Mouse (Mus musculus) bone marrow, adult 2 months (tissue): ENCODE data around the gene Zyx. TPM values are rescaled to one million over a fixed set of nuclear protein-coding genes. Genes with fewer than 3 reads are reported as not detected.

Source experiments
- H3K27ac ChIP-seq: fragments of 200-500 bp; 2 replicates; pipeline ENCODE4 v1.5.1; 2012; ENCODE audit warnings: low read depth, mild to moderate bottlenecking, control low read depth, inconsistent platforms, low read length; ENCODE audit not compliant: control insufficient read depth, poor library complexity, insufficient read depth
- H3K4me1 ChIP-seq: fragments of 200-500 bp; 2 replicates; pipeline ENCODE4 v1.6.1; 2011; ENCODE audit warnings: low read length; ENCODE audit not compliant: control insufficient read depth, insufficient read depth
- H3K4me3 ChIP-seq: fragments of 200-500 bp; replicated peaks from 2 replicates; pipeline ENCODE3; 2011; ENCODE audit warnings: mild to moderate bottlenecking, low read depth, low read length, control low read depth; ENCODE audit not compliant: control insufficient read depth
- CTCF ChIP-seq: fragments of 200-500 bp; IDR thresholded peaks from 2 replicates; pipeline ENCODE4 v1.5.1; 2011; ENCODE audit warnings: low read length, control low read depth; ENCODE audit not compliant: control insufficient read depth, insufficient read depth
- POLR2A ChIP-seq: fragments of 200-500 bp; IDR thresholded peaks from 2 replicates; pipeline ENCODE4 v1.6.1; 2011; ENCODE audit warnings: low read depth, mild to moderate bottlenecking, control low read depth, low read length, borderline replicate concordance; ENCODE audit not compliant: control insufficient read depth
- WGBS: fragments of 180-500 bp; shearing (Covaris S2); methylation state at CpG from one replicate; pipeline ENCODE4 v1.1.7; 2018; 5-methylcytosine and 5-hydroxymethylcytosine counted together
- polyA plus RNA-seq: library from polyadenylated mRNA; stranded (reverse); fragments of >200 nt; gene quantifications from 2 replicates; pipeline ENCODE4 v1.2.4, GENCODE M21; 2011; ENCODE audit warnings: low replicate concordance; ENCODE audit not compliant: missing spikeins, insufficient read depth, insufficient read length

Zyx gene
- polyA plus RNA-seq, 1 experiment = 169 TPM

DNA sequence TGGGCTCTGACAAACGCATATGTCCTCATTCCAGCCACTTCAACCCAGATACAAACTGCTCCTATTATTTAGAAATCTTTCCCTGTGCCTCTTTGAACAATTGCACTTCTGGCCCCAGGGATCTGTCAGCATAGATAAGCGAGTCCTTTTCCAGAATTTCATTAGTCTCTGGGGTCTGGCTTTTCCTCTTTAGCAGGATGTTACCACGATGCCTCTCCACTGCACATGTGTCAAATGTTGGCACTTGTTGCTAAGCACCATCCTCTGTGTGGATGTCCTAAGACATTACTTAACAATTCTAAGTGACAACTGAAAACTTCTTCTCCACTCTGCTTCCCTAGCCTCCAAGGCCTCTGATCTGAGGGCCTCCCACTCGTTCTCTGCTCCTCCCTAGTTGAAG, 26.6 kb downstream of the Zyx start:
- no peak overlapping the region for H3K27ac ChIP-seq
- no peak overlapping the region for H3K4me3 ChIP-seq
- 34% methylated on average over 4 of the region's 4 CpGs for WGBS
- no peak for TF ChIP-seq POLR2A
- TF ChIP-seq CTCF = no peak
- no peaks in the 10 kb centered on the region; the same call in 1 of the 2 replicates for H3K4me1 ChIP-seq

DNA sequence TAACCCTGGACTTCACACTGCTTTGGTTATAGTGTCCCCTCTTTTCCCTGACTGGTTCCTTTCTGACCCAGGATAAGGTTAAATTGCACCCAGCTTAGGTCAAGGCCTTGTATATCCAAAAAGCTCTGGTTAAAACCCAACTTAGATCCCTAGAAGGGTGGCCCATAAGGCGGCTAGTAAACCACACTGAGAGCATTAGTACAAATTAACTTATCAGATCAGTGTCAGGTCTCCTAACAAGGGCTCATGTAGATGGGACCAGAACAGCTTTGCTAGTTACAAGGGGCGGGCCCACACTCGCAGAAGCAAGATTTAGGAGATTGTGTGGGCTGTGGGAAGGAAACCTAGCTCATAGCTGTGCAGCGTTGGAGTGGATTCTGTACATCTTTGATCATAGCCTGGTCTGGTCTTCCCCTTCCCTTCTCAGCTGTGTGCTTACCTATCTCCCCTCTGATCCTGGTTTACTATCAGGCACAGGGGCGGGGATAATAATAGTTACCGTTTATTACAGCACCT, 27.1 kb downstream of the Zyx start:
- no peak overlapping the region for H3K27ac ChIP-seq
- H3K4me1 ChIP-seq = no peaks in the 10 kb centered on the region; the same call in 1 of the 2 replicates
- TF ChIP-seq POLR2A (no peak), CTCF (no peak)
- H3K4me3 ChIP-seq = no peak overlapping the region
- 54% methylated on average over 6 of the region's 6 CpGs for WGBS

DNA sequence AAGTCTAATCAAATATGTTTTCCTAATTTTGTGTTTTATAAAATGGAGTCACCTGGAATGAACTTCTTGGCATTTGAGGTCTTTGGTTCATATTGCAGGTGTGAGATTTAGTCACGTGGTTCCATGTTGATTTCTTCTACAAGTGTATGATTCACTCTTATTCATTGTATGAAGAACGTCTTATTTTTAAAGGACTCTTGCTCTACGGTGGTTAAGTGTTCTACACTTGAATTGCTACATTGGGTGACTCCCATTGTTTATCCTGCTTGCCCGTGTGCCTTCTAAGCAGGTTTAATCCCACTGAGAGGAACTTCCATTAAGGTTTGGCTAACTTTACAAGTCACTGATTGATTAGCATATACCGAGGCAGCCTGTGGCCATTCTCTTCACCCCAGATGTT, 27.9 kb downstream of the Zyx start:
- TF ChIP-seq POLR2A (no peak), CTCF (no peak)
- no peaks in the 10 kb centered on the region; the same call in 1 of the 2 replicates for H3K4me1 ChIP-seq
- 79% methylated on average over 5 of the region's 5 CpGs for WGBS
- H3K4me3 ChIP-seq = no peak overlapping the region
- H3K27ac ChIP-seq = no peak overlapping the region

DNA sequence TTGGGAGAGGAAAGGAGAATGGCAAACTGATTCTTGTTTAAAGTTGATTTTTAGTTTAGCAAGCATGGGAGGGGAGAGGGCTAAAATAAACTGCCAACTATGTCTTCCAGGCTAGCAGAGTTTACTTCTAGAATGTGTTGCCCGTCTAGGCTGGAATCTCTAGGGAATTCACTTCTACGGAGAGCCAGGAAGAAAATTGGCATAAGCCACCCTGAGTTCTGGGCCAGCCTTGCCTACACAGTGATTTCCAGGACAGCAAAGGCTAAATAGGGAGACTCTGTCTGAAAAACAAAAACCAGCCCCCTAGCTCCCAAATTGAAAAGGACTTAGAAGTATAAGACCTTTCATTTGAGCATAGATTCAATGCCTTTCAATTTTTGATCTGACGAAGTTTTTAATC, 30.1 kb downstream of the Zyx start:
- H3K27ac ChIP-seq = no peak overlapping the region
- TF ChIP-seq POLR2A (no peak), CTCF (no peak)
- H3K4me3 ChIP-seq = no peak overlapping the region
- WGBS = 75% methylated on average over 3 of the region's 3 CpGs
- H3K4me1 ChIP-seq = no peaks in the 10 kb centered on the region

DNA sequence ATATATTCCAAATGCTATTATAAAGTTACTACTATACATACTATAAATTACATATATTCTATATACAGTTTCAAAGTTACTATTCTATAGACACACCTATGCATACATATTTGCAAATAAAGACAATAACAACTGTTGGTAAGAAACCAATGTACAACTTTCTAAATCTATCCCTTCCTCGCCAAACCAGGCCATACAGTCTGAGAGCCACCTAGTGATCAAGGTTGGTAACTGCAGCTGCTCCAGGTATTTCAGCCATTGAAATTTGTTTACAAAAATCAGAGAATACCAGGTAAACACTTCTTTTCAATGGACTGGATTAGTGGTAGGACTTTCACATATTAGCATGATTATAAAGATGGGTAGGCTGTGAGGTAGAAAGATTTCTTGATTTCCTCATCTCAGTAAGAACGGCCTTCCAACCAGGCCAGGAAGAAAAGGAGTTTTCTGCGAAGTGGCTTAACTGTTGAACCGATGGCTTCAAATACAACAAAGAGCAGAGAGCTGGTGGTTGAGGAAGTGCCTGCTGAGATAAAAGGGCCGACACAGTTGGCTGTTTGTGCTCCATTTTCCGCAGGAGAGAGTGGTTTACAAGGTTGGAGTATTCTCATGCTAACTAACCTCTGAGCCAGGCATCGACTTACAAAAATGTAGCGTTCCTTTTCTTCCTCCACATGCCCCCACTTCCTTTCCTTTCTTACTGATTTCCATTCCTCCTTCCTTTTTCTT, 31.1 kb downstream of the Zyx start:
- no peak for TF ChIP-seq POLR2A
- peak; percentile 44 for TF ChIP-seq CTCF
- WGBS = 38% methylated on average over 8 of the region's 8 CpGs
- Histone ChIP-seq H3K4me3 (no peak overlapping the region), H3K27ac (no peak overlapping the region), H3K4me1 (no peaks in the 10 kb centered on the region)

DNA sequence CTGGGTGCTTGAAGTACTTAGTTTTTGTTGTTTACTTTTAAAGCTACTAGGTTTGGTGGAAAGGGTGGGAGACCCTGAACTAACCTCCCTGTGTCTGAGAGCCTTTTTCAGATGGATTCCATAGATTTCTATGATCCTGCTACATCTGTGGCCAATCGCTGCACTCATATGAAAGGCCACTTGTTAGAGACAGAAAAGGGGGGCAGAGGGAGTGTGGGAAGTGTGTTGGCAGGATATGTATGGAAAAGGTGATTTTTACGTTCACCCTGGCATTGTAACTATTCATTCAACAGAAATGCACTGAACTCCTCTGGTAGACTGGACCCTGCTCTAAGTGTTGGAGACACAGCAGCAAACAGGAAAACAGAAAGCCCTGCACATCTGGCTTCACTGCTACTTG, 31.8 kb downstream of the Zyx start:
- H3K4me1 ChIP-seq = no peaks in the 10 kb centered on the region
- H3K4me3 ChIP-seq = no peak overlapping the region
- WGBS = 82% methylated on average over 2 of the region's 2 CpGs
- no peak overlapping the region for H3K27ac ChIP-seq
- no peak for TF ChIP-seq POLR2A
- no peak for TF ChIP-seq CTCF

DNA sequence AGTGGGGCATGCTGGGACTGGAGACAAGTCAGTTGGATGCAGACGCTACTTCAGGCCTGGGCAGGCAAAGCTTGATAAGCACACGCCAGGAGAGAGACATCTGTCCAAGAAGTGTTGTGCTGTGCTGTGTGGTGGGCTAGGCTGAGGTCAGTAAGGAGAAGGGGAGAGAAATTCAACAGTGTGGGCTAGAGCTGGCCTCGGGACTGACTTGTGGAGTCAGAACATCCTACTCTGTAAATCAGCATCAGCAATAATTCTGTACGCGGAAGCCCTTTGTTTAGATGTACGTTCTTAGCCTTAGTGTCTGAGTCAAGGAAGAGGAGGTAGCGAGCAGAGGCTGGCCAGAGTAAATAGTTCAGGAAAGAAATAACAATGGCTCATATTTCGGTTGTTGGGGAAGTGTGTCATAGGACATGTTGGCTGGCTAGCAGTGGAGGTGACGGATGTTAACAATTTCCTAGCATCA, 32.5 kb downstream of the Zyx start:
- Histone ChIP-seq H3K27ac (no peak overlapping the region), H3K4me3 (no peak overlapping the region), H3K4me1 (no peaks in the 10 kb centered on the region)
- no peak for TF ChIP-seq CTCF
- TF ChIP-seq POLR2A = no peak
- 45% methylated on average over 9 of the region's 9 CpGs for WGBS

DNA sequence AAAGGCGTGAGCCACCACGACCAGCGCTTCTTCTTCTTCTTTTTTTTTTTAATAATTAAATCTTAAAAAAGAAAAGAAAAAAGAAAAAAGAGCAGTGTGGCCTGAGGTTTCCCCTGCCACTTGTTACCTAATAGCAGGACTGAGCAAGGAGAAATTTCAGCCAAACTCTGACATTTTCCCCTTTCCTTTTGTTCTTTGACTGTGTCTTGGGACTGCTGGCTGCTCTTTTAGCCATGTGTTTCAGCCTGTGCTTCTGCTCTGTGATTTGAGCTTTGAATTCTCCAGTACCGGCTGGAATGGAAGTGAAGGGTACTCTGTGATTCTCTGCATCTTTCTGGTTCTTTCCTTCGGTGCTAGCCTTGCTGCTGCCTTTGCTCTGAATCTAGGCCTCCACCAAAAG, 33.9 kb downstream of the Zyx start:
- TF ChIP-seq POLR2A = no peak
- no peak for TF ChIP-seq CTCF
- 61% methylated on average over 5 of the region's 5 CpGs for WGBS
- Histone ChIP-seq H3K27ac (no peak overlapping the region), H3K4me3 (no peak overlapping the region), H3K4me1 (no peaks in the 10 kb centered on the region)
